Mouse (Mus musculus) lung, postnatal 0 days (tissue): ENCODE data around the gene Slc7a5.

Experiments used
- CTCF ChIP-seq: IDR thresholded peaks from 2 replicates; pipeline ENCODE4 v1.5.1; 2016; ENCODE audit warnings: antibody characterized with exemption, mild to moderate bottlenecking
- EP300 ChIP-seq: IDR thresholded peaks from 2 replicates; pipeline ENCODE4 v1.6.1; 2016; ENCODE audit warnings: antibody characterized with exemption, mild to moderate bottlenecking, control low read depth

DNA sequence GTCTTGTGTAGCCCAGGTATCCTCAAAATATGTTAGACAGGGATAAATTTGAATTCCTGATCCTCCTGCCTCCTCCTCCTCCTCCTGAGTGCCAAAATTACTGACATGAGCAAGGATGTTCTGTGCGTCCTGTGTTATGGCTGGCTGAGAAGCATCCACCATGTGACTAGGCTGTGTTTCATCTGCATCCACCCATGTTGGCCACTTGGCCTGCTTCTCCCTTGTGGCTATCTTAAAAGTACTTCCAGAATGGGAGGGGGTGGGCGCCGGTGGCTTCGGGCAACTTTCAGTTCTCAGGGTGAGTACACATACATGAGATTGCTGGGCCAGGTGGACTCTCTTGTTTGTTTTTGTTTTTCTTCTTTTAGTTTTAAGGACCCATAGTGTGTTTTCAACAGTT, 11.7 kb upstream of the Slc7a5 start:
- no peak for TF ChIP-seq EP300
- TF ChIP-seq CTCF: no peak
